Mouse (Mus musculus): ENCODE results near the gene Oxsr1. TPM values are rescaled to one million over a fixed set of nuclear protein-coding genes. Genes with fewer than 3 reads are reported as not detected.

Gene Oxsr1
- polyA plus RNA-seq, 1 experiment from 2014 or later: 11.7 TPM

- H3K36me3 ChIP-seq (ENCODE audit: control insufficient read depth, insufficient read depth, low read length): no peaks in the 10 kb centered on the region
- ATAC-seq (ENCODE audit: insufficient read depth, low FRiP score): no peak
- H3K4me2 ChIP-seq (ENCODE audit: low read depth, low read length): no peak overlapping the region
- H3K9me3 ChIP-seq (replicated peaks; ENCODE audit: control insufficient read depth, low read length): no peaks in the 10 kb centered on the region
- no peaks in the 10 kb centered on the region for H3K27me3 ChIP-seq (ENCODE audit: control insufficient read depth, insufficient read depth, low read length)
- 70% methylated on average over 6 of the region's 6 CpGs for WGBS
- peaks cover 8% of the 10 kb centered on the region; the same call in 1 of the 2 replicates for H3K4me1 ChIP-seq (ENCODE audit: control insufficient read depth, insufficient read depth, low read length)
- no peak overlapping the region for H3K4me3 ChIP-seq (replicated peaks; ENCODE audit: low read length)
- no peak overlapping the region for H3K27ac ChIP-seq (ENCODE audit: low read length)
- H3K9ac ChIP-seq (ENCODE audit: low read length): no peak overlapping the region
Measured at GRCm38 (mm10) chr9:119355943-119356342, 33.7 kb upstream of the Oxsr1 start.

DNA sequence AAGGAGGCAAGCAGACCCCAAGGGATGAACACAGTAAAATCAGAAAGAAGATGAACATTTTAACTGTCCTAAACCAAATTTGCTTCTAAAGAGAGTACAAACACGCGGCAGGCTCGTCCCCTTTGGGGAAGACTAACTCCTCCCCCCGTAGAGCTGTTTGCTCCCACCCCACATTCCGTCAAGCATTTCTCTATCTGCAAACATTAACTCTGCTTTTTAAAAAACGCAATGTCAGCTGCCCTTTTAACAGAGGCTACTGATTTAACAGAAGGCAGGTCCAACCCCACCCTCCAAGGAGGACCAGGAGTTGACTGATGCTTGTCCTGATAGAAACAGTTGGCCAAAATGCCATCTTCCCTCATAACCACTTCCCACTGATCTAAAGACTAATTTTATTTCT, 31.7 kb upstream of the Oxsr1 start:
- 56% methylated on average over 6 of the region's 6 CpGs for WGBS
- ATAC-seq (ENCODE audit: insufficient read depth, low FRiP score): no peak
- Histone ChIP-seq H3K9ac (ENCODE audit: low read length) (no peak overlapping the region), H3K4me1 (ENCODE audit: control insufficient read depth, insufficient read depth, low read length) (peaks cover 8% of the 10 kb centered on the region; the same call in 1 of the 2 replicates), H3K36me3 (ENCODE audit: control insufficient read depth, insufficient read depth, low read length) (peaks cover 4% of the 10 kb centered on the region; the same call in 1 of the 2 replicates), H3K4me2 (ENCODE audit: low read depth, low read length) (no peak overlapping the region), H3K9me3 (replicated peaks; ENCODE audit: control insufficient read depth, low read length) (no peaks in the 10 kb centered on the region), H3K27me3 (ENCODE audit: control insufficient read depth, insufficient read depth, low read length) (no peaks in the 10 kb centered on the region), H3K27ac (ENCODE audit: low read length) (no peak overlapping the region), H3K4me3 (replicated peaks; ENCODE audit: low read length) (no peak overlapping the region)

GRCm38 (mm10) chr9:119352060-119352459, 29.8 kb upstream of the Oxsr1 start:
- ATAC-seq (ENCODE audit: insufficient read depth, low FRiP score): peak; percentile 78; the same call in 1 of the 2 replicates
- H3K4me1 ChIP-seq (ENCODE audit: control insufficient read depth, insufficient read depth, low read length): no peaks in the 10 kb centered on the region; the same call in 1 of the 2 replicates
- H3K27me3 ChIP-seq (ENCODE audit: control insufficient read depth, insufficient read depth, low read length): no peaks in the 10 kb centered on the region
- H3K27ac ChIP-seq (ENCODE audit: low read length): no peak overlapping the region
- H3K4me2 ChIP-seq (ENCODE audit: low read depth, low read length): no peak overlapping the region
- 27% methylated on average over 4 of the region's 4 CpGs for WGBS
- H3K9ac ChIP-seq (ENCODE audit: low read length): no peak overlapping the region
- H3K4me3 ChIP-seq (replicated peaks; ENCODE audit: low read length): no peak overlapping the region
- H3K36me3 ChIP-seq (ENCODE audit: control insufficient read depth, insufficient read depth, low read length): peaks cover 13% of the 10 kb centered on the region; the same call in 1 of the 2 replicates
- H3K9me3 ChIP-seq (replicated peaks; ENCODE audit: control insufficient read depth, low read length): no peaks in the 10 kb centered on the region

DNA sequence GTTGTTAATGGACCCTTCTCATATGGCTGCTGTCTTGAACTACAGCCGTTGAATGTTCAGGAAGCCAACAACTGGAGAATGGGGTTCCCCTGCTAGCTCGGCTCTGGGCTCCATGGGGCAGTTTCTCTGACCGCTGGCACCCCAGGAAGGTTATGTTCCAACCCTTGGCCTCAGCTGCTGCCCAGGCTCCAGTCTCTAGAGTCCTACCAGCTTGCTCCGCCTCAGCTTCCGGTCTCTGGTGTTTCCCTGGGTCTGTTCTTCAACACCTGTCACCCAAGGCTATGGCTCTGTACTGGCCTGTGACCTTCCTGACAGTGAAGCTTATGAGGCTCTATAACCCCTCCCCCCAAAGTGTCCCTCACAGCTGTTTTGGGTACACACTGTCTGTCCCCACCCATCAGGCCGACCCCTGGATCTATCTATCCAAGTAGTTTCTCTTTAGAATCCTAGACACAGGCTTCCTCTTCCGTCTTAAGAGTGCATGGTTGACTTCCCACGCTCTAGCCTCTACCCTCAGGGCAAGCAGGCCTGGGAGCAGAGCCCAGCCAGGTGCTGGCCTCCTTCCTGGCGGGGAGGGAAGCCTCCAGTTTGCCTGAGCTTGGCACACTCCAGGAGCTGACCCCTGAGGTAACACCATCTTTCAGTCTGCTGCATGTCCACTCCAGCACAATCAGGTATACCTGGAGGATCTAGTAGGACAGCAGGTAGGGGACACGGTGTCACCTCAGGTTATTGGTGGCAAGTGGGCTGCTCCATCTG, 28.9 kb upstream of the Oxsr1 start:
- H3K36me3 ChIP-seq (ENCODE audit: control insufficient read depth, insufficient read depth, low read length): peaks cover 15% of the 10 kb centered on the region; the same call in 1 of the 2 replicates
- H3K4me2 ChIP-seq (ENCODE audit: low read depth, low read length): no peak overlapping the region
- H3K9me3 ChIP-seq (replicated peaks; ENCODE audit: control insufficient read depth, low read length): no peaks in the 10 kb centered on the region
- H3K9ac ChIP-seq (ENCODE audit: low read length): no peak overlapping the region
- no peak for ATAC-seq (ENCODE audit: insufficient read depth, low FRiP score)
- H3K4me1 ChIP-seq (ENCODE audit: control insufficient read depth, insufficient read depth, low read length): no peaks in the 10 kb centered on the region
- H3K27ac ChIP-seq (ENCODE audit: low read length): no peak overlapping the region
- no peak overlapping the region for H3K4me3 ChIP-seq (replicated peaks; ENCODE audit: low read length)
- no peaks in the 10 kb centered on the region for H3K27me3 ChIP-seq (ENCODE audit: control insufficient read depth, insufficient read depth, low read length)
- WGBS: 88% methylated on average over 10 of the region's 10 CpGs

- Histone ChIP-seq H3K27ac (ENCODE audit: low read length) (no peak overlapping the region), H3K4me2 (ENCODE audit: low read depth, low read length) (no peak overlapping the region), H3K4me3 (replicated peaks; ENCODE audit: low read length) (no peak overlapping the region), H3K9ac (ENCODE audit: low read length) (no peak overlapping the region), H3K9me3 (replicated peaks; ENCODE audit: control insufficient read depth, low read length) (no peaks in the 10 kb centered on the region), H3K4me1 (ENCODE audit: control insufficient read depth, insufficient read depth, low read length) (no peaks in the 10 kb centered on the region), H3K27me3 (ENCODE audit: control insufficient read depth, insufficient read depth, low read length) (no peaks in the 10 kb centered on the region), H3K36me3 (ENCODE audit: control insufficient read depth, insufficient read depth, low read length) (peaks cover 15% of the 10 kb centered on the region; the same call in 1 of the 2 replicates)
- WGBS: 82% methylated on average over 3 of the region's 3 CpGs
- no peak for ATAC-seq (ENCODE audit: insufficient read depth, low FRiP score)
Measured at GRCm38 (mm10) chr9:119350531-119350930, 28.3 kb upstream of the Oxsr1 start.

DNA sequence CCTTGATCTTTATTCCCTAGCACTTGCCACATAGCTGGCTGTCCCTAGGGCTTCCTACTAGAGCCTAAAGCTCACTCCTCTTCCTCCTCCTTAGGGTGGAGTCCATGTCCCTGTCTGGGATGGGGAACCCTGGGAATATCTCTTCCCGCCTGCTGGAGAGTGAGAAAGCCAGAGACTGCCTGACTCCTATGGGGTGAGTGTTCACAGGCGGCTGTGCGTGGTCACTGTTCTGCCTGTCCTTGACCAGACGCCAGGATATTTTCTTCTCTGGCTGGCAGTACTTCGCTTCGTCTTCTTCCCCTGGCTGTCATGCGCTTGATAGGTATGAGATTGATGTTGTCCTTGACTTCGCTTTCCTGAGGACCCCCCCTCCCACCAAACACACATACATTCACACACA, 24.1 kb upstream of the Oxsr1 start:
- Histone ChIP-seq H3K27me3 (ENCODE audit: control insufficient read depth, insufficient read depth, low read length) (no peaks in the 10 kb centered on the region), H3K4me1 (ENCODE audit: control insufficient read depth, insufficient read depth, low read length) (peaks cover 12% of the 10 kb centered on the region), H3K27ac (ENCODE audit: low read length) (no peak overlapping the region), H3K4me3 (replicated peaks; ENCODE audit: low read length) (no peak overlapping the region), H3K36me3 (ENCODE audit: control insufficient read depth, insufficient read depth, low read length) (peaks cover 26% of the 10 kb centered on the region; the same call in 1 of the 2 replicates), H3K4me2 (ENCODE audit: low read depth, low read length) (no peak overlapping the region), H3K9ac (ENCODE audit: low read length) (no peak overlapping the region), H3K9me3 (replicated peaks; ENCODE audit: control insufficient read depth, low read length) (no peaks in the 10 kb centered on the region)
- 86% methylated on average over 8 of the region's 8 CpGs for WGBS
- ATAC-seq (ENCODE audit: insufficient read depth, low FRiP score): no peak

GRCm38 (mm10) chr9:119342728-119343127, 20.5 kb upstream of the Oxsr1 start:
- no peak overlapping the region for H3K27ac ChIP-seq (ENCODE audit: low read length)

GRCm38 (mm10) chr9:119340909-119341816, 18.9 kb upstream of the Oxsr1 start, which contains the start of gene Myd88:
Gene Myd88, minus strand, starts transcription at chr9:119341411.
- H3K27me3 ChIP-seq (ENCODE audit: control insufficient read depth, insufficient read depth, low read length): no peaks in the 10 kb centered on the region
- no peaks in the 10 kb centered on the region for H3K9me3 ChIP-seq (replicated peaks; ENCODE audit: control insufficient read depth, low read length)
- peak within 1 kb of the TSS; percentile 89 for H3K4me2 ChIP-seq (ENCODE audit: low read depth, low read length)
- peaks cover 16% of the 10 kb centered on the region for H3K4me1 ChIP-seq (ENCODE audit: control insufficient read depth, insufficient read depth, low read length)
- peak within 1 kb of the TSS; percentile 75 for H3K4me3 ChIP-seq (replicated peaks; ENCODE audit: low read length)
- 0 out of 2 replicates have a peak, but pooled peaks cover 11% of the 10 kb centered on the region for H3K36me3 ChIP-seq (ENCODE audit: control insufficient read depth, insufficient read depth, low read length)
- under 1% methylated on average over 68 of the region's 68 CpGs for WGBS
- H3K27ac ChIP-seq (ENCODE audit: low read length): peak within 1 kb of the TSS; percentile 97
- peak; percentile 99 for ATAC-seq (ENCODE audit: insufficient read depth, low FRiP score)
- peak within 1 kb of the TSS; percentile 89 for H3K9ac ChIP-seq (ENCODE audit: low read length)

More at GRCm38 (mm10) chr9:119342728-119343127, 20.5 kb upstream of the Oxsr1 start:
- peak overlapping the region; percentile 89 for H3K9ac ChIP-seq (ENCODE audit: low read length)
- no peak for ATAC-seq (ENCODE audit: insufficient read depth, low FRiP score)
- no peaks in the 10 kb centered on the region for H3K27me3 ChIP-seq (ENCODE audit: control insufficient read depth, insufficient read depth, low read length)
- peaks cover 16% of the 10 kb centered on the region for H3K4me1 ChIP-seq (ENCODE audit: control insufficient read depth, insufficient read depth, low read length)
- peak overlapping the region; percentile 89 for H3K4me2 ChIP-seq (ENCODE audit: low read depth, low read length)
- WGBS: 72% methylated on average over 7 of the region's 7 CpGs
- H3K4me3 ChIP-seq (replicated peaks; ENCODE audit: low read length): peak overlapping the region; percentile 75
- no peaks in the 10 kb centered on the region for H3K9me3 ChIP-seq (replicated peaks; ENCODE audit: control insufficient read depth, low read length)
- H3K36me3 ChIP-seq (ENCODE audit: control insufficient read depth, insufficient read depth, low read length): 0 out of 2 replicates have a peak, but pooled peaks cover 19% of the 10 kb centered on the region
